Mouse (Mus musculus): Measurements from ENCODE around the gene Clic4. TPM values are rescaled to one million over a fixed set of nuclear protein-coding genes. Genes with fewer than 3 reads are reported as not detected.

The Clic4 gene
- polyA plus RNA-seq, 1 experiment from 2014 or later = 146 TPM

DNA sequence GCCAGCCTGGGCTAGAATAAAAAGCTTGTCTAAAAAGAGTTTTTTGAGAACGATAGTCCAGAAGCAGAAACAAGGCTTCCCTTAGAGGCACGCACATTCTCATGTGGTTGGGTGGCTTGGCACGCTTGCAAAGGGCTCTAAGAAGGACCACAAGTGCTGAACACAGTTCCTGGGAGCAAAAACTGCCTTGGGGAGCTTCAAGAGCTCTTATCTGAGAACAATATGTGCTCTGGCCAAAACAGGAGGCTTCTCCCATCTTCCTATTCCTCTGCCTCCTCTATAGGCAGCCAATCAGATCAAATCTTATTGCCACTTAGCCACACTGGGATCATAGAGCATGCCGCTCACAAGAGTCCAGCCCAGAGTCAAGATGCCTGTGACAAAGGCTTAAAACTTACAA, 18.3 kb downstream of the Clic4 start:
- Histone ChIP-seq H3K4me1 (peaks cover 67% of the 10 kb centered on the region), H3K4me3 (no peak overlapping the region), H3K27ac (peak overlapping the region; percentile 39), H3K9me3 (no peaks in the 10 kb centered on the region), H3K36me3 (0 out of 2 replicates have a peak, but pooled peaks cover 11% of the 10 kb centered on the region), H3K27me3 (no peaks in the 10 kb centered on the region), H3K4me2 (replicated peaks) (no peak overlapping the region), H3K9ac (no peak overlapping the region)
- ATAC-seq (ENCODE audit: low FRiP score, low read depth) = no peak
- WGBS = 79% methylated on average over 4 of the region's 4 CpGs

- H3K4me3 ChIP-seq = no peak overlapping the region
- no peaks in the 10 kb centered on the region for H3K9me3 ChIP-seq
- peaks cover 16% of the 10 kb centered on the region; the same call in 1 of the 2 replicates for H3K36me3 ChIP-seq
- peaks cover 60% of the 10 kb centered on the region for H3K4me1 ChIP-seq
- ATAC-seq (ENCODE audit: low FRiP score, low read depth) = no peak
- no peaks in the 10 kb centered on the region for H3K27me3 ChIP-seq
- no peak overlapping the region for H3K27ac ChIP-seq
- H3K4me2 ChIP-seq (replicated peaks) = no peak overlapping the region
- H3K9ac ChIP-seq = no peak overlapping the region
- WGBS = 86% methylated on average over 12 of the region's 12 CpGs
These were observed 19.2 kb downstream of the Clic4 start for GRCm38 (mm10) chr4:135253239-135254039.

DNA sequence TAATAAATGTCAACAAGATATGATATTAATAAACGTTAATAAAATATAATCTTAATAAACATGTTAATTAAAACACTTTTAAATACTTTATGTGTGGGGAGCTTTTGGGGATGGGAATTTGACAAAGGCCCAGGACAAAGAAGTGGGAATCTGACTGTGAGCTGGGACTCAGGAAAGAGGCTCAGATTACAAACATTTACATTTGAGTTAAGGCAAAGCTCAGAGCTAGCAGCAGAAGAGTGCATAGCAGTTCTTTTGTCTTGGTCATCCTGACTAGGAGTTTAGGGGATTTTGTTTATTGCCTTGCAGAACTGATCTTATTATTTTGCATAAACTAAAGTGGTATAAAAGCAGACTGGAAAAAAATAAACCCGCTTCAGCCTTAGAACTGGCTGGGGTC, 20.8 kb downstream of the Clic4 start:
- Histone ChIP-seq H3K27ac (no peak overlapping the region), H3K36me3 (peaks cover 16% of the 10 kb centered on the region; the same call in 1 of the 2 replicates), H3K4me2 (replicated peaks) (no peak overlapping the region), H3K27me3 (no peaks in the 10 kb centered on the region), H3K9ac (no peak overlapping the region), H3K4me1 (peaks cover 63% of the 10 kb centered on the region), H3K9me3 (no peaks in the 10 kb centered on the region), H3K4me3 (no peak overlapping the region)
- ATAC-seq (ENCODE audit: low FRiP score, low read depth) = no peak
- 44% methylated on average over 2 of the region's 2 CpGs for WGBS

GRCm38 (mm10) chr4:135248250-135249018, 24.2 kb downstream of the Clic4 start:
- H3K4me3 ChIP-seq = no peak overlapping the region
- no peak for ATAC-seq (ENCODE audit: low FRiP score, low read depth)
- no peaks in the 10 kb centered on the region for H3K9me3 ChIP-seq
- no peak overlapping the region for H3K27ac ChIP-seq
- no peak overlapping the region for H3K9ac ChIP-seq
- H3K27me3 ChIP-seq = no peaks in the 10 kb centered on the region
- WGBS = 72% methylated on average over 9 of the region's 9 CpGs
- no peak overlapping the region for H3K4me2 ChIP-seq (replicated peaks)
- H3K4me1 ChIP-seq = peaks cover 55% of the 10 kb centered on the region
- H3K36me3 ChIP-seq = peaks cover 15% of the 10 kb centered on the region; the same call in 1 of the 2 replicates

- 49% methylated on average over 23 of the region's 23 CpGs for WGBS
- H3K4me2 ChIP-seq (replicated peaks) = 0 out of 2 replicates have a peak overlapping the region, but pooled peaks have one; percentile 7
- ATAC-seq (ENCODE audit: low FRiP score, low read depth) = no peak
These were observed 25.5 kb downstream of the Clic4 start for GRCm38 (mm10) chr4:135246866-135247756.

DNA sequence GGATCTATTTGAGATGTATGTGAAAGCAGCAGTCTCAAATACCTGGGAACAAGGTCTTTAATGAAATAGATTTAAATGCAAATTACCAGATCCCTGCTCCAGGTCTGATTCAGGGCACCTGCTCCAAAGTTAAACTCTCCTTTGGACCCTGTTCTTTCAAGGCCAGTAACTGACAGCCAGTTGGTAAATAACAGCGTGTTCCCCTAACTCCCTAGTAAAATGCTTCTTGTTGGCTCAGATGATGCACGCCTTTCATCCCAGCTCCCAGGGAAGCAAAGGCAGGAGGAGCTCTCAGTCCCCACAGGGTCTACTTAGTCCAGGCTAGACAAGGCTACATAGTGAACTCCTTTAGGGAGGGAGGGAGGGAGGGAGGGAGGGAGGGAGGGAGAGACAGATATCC, 26.2 kb downstream of the Clic4 start:
- Histone ChIP-seq H3K4me3 (no peak overlapping the region), H3K36me3 (peaks cover 12% of the 10 kb centered on the region; the same call in 1 of the 2 replicates), H3K4me2 (replicated peaks) (no peak overlapping the region), H3K9me3 (no peaks in the 10 kb centered on the region), H3K9ac (no peak overlapping the region), H3K27me3 (no peaks in the 10 kb centered on the region), H3K27ac (no peak overlapping the region), H3K4me1 (peaks cover 54% of the 10 kb centered on the region)
- ATAC-seq (ENCODE audit: low FRiP score, low read depth) = no peak
- whole genome bisulfite sequencing = 79% methylated on average over 2 of the region's 2 CpGs

More at GRCm38 (mm10) chr4:135246866-135247756, 25.5 kb downstream of the Clic4 start:
- Histone ChIP-seq H3K4me3 (no peak overlapping the region), H3K9ac (no peak overlapping the region), H3K27ac (peak overlapping the region; percentile 39; the same call in 1 of the 2 replicates), H3K4me1 (peaks cover 51% of the 10 kb centered on the region), H3K27me3 (no peaks in the 10 kb centered on the region), H3K9me3 (no peaks in the 10 kb centered on the region), H3K36me3 (peaks cover 12% of the 10 kb centered on the region; the same call in 1 of the 2 replicates)

DNA sequence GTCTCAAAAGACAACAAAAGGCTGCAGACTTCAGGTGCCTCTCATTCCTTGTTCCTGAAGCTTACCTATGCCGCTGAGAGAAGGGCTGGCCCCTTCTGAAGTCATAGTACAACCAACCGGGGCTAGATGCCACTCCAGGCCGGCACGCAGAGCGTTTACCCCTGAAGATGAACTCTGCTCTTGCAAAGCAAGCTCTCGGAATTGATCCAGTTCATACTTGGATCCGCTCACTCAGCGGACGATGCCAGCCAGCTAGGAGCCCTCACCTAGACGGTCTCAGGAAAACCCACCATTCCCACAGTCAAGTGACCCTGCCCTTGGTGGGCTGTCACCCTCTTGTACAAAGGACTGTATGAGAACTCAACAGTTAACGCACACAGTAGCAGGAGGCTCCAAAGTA, 26.8 kb downstream of the Clic4 start:
- H3K9ac ChIP-seq = no peak overlapping the region
- no peak overlapping the region for H3K4me3 ChIP-seq
- no peak overlapping the region for H3K4me2 ChIP-seq (replicated peaks)
- H3K4me1 ChIP-seq = peaks cover 60% of the 10 kb centered on the region
- 95% methylated on average over 11 of the region's 11 CpGs for WGBS
- no peaks in the 10 kb centered on the region for H3K27me3 ChIP-seq
- H3K27ac ChIP-seq = no peak overlapping the region
- peaks cover 12% of the 10 kb centered on the region; the same call in 1 of the 2 replicates for H3K36me3 ChIP-seq
- no peak for ATAC-seq (ENCODE audit: low FRiP score, low read depth)
- no peaks in the 10 kb centered on the region for H3K9me3 ChIP-seq

DNA sequence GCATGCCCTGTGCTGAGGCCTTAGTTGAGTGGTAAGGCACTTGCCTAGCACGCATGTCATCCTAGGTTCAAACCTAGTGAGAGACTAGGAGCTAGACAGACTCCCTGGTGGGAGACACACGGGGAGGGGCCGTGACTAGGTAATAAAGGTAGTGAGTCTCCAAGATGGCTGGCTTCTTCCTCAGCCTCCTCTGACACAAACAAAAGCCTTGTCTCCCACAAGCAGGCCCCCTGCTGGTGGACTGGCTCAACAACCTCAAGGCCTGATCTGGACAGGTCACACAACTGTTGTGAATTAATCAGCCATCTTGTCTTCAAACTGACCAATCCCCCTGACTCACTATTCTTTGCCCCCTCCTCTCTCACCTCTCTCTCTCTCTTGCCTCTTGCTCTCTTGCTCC, 28.3 kb downstream of the Clic4 start:
- Histone ChIP-seq H3K9ac (no peak overlapping the region), H3K27ac (no peak overlapping the region), H3K36me3 (peaks cover 6% of the 10 kb centered on the region; the same call in 1 of the 2 replicates), H3K9me3 (no peaks in the 10 kb centered on the region), H3K4me3 (no peak overlapping the region), H3K4me2 (replicated peaks) (no peak overlapping the region), H3K27me3 (no peaks in the 10 kb centered on the region), H3K4me1 (peaks cover 61% of the 10 kb centered on the region)
- 87% methylated on average over 3 of the region's 3 CpGs for WGBS
- ATAC-seq (ENCODE audit: low FRiP score, low read depth) = no peak

GRCm38 (mm10) chr4:135242913-135243541, 29.6 kb downstream of the Clic4 start:
- H3K4me1 ChIP-seq = peaks cover 56% of the 10 kb centered on the region
- H3K9me3 ChIP-seq = no peaks in the 10 kb centered on the region
- no peak overlapping the region for H3K9ac ChIP-seq
- ATAC-seq (ENCODE audit: low FRiP score, low read depth) = no peak
- no peak overlapping the region for H3K4me3 ChIP-seq
- no peaks in the 10 kb centered on the region for H3K27me3 ChIP-seq
- peaks cover 14% of the 10 kb centered on the region for H3K36me3 ChIP-seq
- no peak overlapping the region for H3K4me2 ChIP-seq (replicated peaks)
- no peak overlapping the region for H3K27ac ChIP-seq
- 67% methylated on average over 7 of the region's 7 CpGs for WGBS

DNA sequence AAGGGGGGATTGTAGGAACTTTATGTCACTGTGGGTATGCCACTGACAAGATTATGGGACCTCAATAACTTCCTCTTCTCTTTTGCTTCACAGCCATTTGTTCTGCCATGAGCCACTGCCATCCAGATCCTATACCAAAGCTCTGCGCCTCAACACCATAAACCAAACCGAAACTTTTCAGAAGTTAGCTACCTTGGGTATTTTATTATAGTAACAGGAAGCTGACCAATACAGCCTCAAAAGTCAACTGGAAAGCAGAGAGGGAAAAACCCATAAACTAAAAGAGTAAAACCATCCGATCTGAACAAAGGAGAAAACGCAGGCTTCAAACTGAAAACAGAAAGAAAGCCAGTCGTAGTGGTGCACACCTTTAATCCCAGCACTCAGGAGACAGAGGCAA, 30.2 kb downstream of the Clic4 start:
- Histone ChIP-seq H3K36me3 (peaks cover 21% of the 10 kb centered on the region), H3K4me1 (peaks cover 49% of the 10 kb centered on the region), H3K9ac (no peak overlapping the region), H3K4me3 (no peak overlapping the region), H3K4me2 (replicated peaks) (no peak overlapping the region), H3K27me3 (no peaks in the 10 kb centered on the region), H3K27ac (0 out of 2 replicates have a peak overlapping the region, but pooled peaks have one; percentile 1), H3K9me3 (no peaks in the 10 kb centered on the region)
- no peak for ATAC-seq (ENCODE audit: low FRiP score, low read depth)
- WGBS = 79% methylated on average over 5 of the region's 5 CpGs

GRCm38 (mm10) chr4:135241669-135242068, 30.9 kb downstream of the Clic4 start:
- H3K27ac ChIP-seq = peak overlapping the region; percentile 44; the same call in 1 of the 2 replicates
- 48% methylated on average over 5 of the region's 5 CpGs for WGBS
- no peak overlapping the region for H3K4me2 ChIP-seq (replicated peaks)
- no peak overlapping the region for H3K9ac ChIP-seq
- no peak overlapping the region for H3K4me3 ChIP-seq
- peaks cover 27% of the 10 kb centered on the region for H3K36me3 ChIP-seq
- H3K27me3 ChIP-seq = no peaks in the 10 kb centered on the region
- ATAC-seq (ENCODE audit: low FRiP score, low read depth) = no peak
- no peaks in the 10 kb centered on the region for H3K9me3 ChIP-seq
- peaks cover 45% of the 10 kb centered on the region for H3K4me1 ChIP-seq

Data from limb, embryonic 13.5 days (tissue).